Mouse (Mus musculus) heart, embryonic 15.5 days (tissue): ENCODE results near the gene Eea1. TPM values are rescaled to one million over a fixed set of nuclear protein-coding genes. Genes with fewer than 3 reads are reported as not detected.

Source experiments
- ATAC-seq: fragments of 200-750 bp; cut with Nextera tagmentation; replicated peaks from 2 replicates; pipeline ENCODE4 v1.8.0; 2017; ENCODE audit warnings: low read depth, moderate TSS enrichment; ENCODE audit not compliant: insufficient number of reproducible peaks, insufficient read depth, low FRiP score
- H3K27ac ChIP-seq: fragments of 300-500 bp; sonication (generic); 2 replicates; pipeline ENCODE4 v1.5.1; 2015; ENCODE audit warnings: mild to moderate bottlenecking, inconsistent platforms
- H3K27me3 ChIP-seq: fragments of 300-500 bp; sonication (generic); 2 replicates; pipeline ENCODE4 v1.6.1; 2015; ENCODE audit warnings: inconsistent platforms
- H3K36me3 ChIP-seq: fragments of 300-500 bp; sonication (generic); 2 replicates; pipeline ENCODE4 v1.6.1; 2015; ENCODE audit warnings: mild to moderate bottlenecking, inconsistent platforms
- H3K4me1 ChIP-seq: fragments of 300-500 bp; sonication (generic); replicated peaks from 2 replicates; pipeline ENCODE4 v1.6.1; 2015; ENCODE audit warnings: inconsistent platforms
- H3K4me2 ChIP-seq: fragments of 300-500 bp; sonication (generic); 2 replicates; pipeline ENCODE4 v1.6.1; 2015; ENCODE audit warnings: inconsistent platforms, mild to moderate bottlenecking, moderate library complexity
- H3K4me3 ChIP-seq: fragments of 300-500 bp; sonication (generic); 2 replicates; pipeline ENCODE4 v1.5.1; 2015; ENCODE audit warnings: mild to moderate bottlenecking, inconsistent platforms
- H3K9ac ChIP-seq: fragments of 300-500 bp; sonication (generic); 2 replicates; pipeline ENCODE4 v1.6.1; 2015; ENCODE audit warnings: mild to moderate bottlenecking, inconsistent platforms
- H3K9me3 ChIP-seq: fragments of 300-500 bp; sonication (generic); replicated peaks from 2 replicates; pipeline ENCODE4 v1.6.1; 2016; ENCODE audit warnings: inconsistent platforms
- WGBS: fragments of 180-500 bp; shearing (Covaris S2); methylation state at CpG from one replicate; pipeline ENCODE4 v1.1.7; 2015; ENCODE audit warnings: mixed read lengths; 5-methylcytosine and 5-hydroxymethylcytosine counted together
- polyA plus RNA-seq: library from polyadenylated mRNA; unstranded; fragments of >200 nt; fragmentation: Nextera tagmentation; extraction: Ambion mirVana; gene quantifications from 2 replicates; pipeline ENCODE4 v1.2.1, GENCODE M21; 2015

The Eea1 gene
- polyA plus RNA-seq, 1 experiment from 2014 or later, result 18.4 TPM

DNA sequence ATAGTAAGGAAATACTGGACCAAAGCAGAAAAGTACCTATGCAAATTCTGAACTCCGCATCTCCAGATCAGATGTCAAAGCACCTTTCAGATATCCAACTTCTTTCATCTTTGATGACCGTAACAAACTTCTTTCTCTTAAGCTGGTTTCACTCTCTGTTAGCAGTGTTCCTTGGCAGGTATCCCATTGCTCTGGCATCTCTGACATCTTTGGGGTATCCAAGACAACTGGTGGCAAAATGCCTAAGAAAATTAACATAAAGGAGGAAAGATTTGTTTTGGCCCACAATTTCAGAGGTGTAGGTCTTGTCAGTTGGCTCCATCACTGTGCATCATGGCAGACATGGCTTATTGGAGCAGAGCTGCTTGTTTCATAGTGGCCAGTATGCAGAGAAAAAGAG lies 10.9 kb downstream of the Eea1 start:
- H3K4me1 ChIP-seq, result no peaks in the 10 kb centered on the region
- no peaks in the 10 kb centered on the region for H3K36me3 ChIP-seq
- no peak overlapping the region for H3K4me2 ChIP-seq
- H3K27me3 ChIP-seq, result no peaks in the 10 kb centered on the region
- ATAC-seq, result no peak
- no peaks in the 10 kb centered on the region for H3K9me3 ChIP-seq
- no peak overlapping the region for H3K4me3 ChIP-seq
- H3K27ac ChIP-seq, result no peak overlapping the region
- WGBS, result 84% methylated on average over 2 of the region's 2 CpGs
- H3K9ac ChIP-seq, result no peak overlapping the region

DNA sequence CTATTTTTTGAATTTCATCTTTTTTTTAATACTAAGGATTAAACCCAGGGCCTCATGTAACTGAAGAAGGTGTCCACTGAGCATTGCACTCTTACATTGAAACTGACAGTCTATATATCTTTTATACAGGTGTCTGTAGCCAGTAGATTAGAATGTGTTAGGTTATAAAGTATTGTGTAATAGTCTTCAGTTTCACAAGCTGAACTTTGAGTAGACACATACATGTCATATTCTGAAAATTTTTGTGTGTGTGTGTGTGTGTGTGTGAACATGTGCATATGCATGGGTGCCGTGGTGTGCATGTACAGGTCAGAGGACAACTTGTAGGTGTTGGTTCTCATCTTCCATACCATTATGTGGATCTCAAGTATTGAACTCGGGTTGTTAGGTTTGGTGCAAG lies 16.2 kb downstream of the Eea1 start:
- no peak overlapping the region for H3K4me3 ChIP-seq
- ATAC-seq, result no peak
- H3K9me3 ChIP-seq, result no peaks in the 10 kb centered on the region
- H3K4me2 ChIP-seq, result no peak overlapping the region
- H3K36me3 ChIP-seq, result no peaks in the 10 kb centered on the region
- H3K4me1 ChIP-seq, result no peaks in the 10 kb centered on the region; the same call in 1 of the 2 replicates
- H3K9ac ChIP-seq, result no peak overlapping the region
- H3K27ac ChIP-seq, result no peak overlapping the region
- WGBS, result 87% methylated on average over 2 of the region's 2 CpGs
- H3K27me3 ChIP-seq, result no peaks in the 10 kb centered on the region

DNA sequence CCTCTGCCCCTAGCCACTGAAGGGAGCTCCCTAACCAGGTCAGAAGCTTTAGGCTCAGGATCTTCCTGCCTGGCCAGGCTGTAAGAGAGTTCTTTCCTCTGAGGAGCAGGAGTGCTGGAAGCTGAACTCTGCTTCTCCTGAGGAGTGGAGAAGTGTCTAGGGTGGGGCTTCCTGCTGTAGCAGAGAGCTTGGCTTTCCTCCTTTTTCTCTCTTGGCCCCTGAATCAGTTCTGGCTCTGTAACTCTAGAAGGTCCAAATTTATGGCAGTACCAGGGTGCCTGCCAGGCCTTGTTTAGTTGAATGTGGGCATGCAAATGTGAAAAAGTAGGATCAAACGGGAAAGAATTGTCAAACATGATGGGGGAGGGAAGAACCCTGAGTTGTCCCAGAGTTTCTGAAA lies 17.1 kb downstream of the Eea1 start:
- Histone ChIP-seq H3K36me3 (no peaks in the 10 kb centered on the region), H3K27me3 (no peaks in the 10 kb centered on the region), H3K4me1 (no peaks in the 10 kb centered on the region; the same call in 1 of the 2 replicates), H3K9ac (no peak overlapping the region), H3K27ac (no peak overlapping the region), H3K9me3 (no peaks in the 10 kb centered on the region), H3K4me3 (no peak overlapping the region), H3K4me2 (no peak overlapping the region)
- ATAC-seq, result no peak
- WGBS, result 82% methylated on average over 1 of the region's 1 CpGs

DNA sequence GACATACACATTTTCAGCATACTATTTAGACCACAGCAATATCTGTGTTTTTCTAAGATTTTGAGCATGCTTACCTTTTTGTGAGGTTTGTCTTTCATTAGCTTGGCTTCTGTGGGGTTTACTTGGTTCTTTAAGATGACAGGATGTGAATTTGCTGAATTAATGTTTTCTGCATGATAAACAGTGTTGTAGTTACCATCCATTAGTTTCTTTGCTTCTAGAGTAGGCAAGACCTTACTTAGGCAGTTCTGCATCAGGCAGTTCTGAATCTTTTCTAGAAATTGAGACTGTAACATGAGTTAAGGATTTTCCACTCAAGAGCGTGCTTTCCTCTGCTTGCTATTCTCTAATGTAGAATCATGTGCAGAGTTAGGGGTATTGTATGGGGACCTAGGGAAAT lies 24.2 kb downstream of the Eea1 start:
- Histone ChIP-seq H3K4me1 (peaks cover 9% of the 10 kb centered on the region; the same call in 1 of the 2 replicates), H3K27ac (no peak overlapping the region), H3K27me3 (no peaks in the 10 kb centered on the region), H3K4me2 (no peak overlapping the region), H3K9ac (no peak overlapping the region), H3K36me3 (no peaks in the 10 kb centered on the region), H3K9me3 (no peaks in the 10 kb centered on the region), H3K4me3 (no peak overlapping the region)
- ATAC-seq, result no peak
- whole genome bisulfite sequencing, result 81% methylated on average over 1 of the region's 1 CpGs

DNA sequence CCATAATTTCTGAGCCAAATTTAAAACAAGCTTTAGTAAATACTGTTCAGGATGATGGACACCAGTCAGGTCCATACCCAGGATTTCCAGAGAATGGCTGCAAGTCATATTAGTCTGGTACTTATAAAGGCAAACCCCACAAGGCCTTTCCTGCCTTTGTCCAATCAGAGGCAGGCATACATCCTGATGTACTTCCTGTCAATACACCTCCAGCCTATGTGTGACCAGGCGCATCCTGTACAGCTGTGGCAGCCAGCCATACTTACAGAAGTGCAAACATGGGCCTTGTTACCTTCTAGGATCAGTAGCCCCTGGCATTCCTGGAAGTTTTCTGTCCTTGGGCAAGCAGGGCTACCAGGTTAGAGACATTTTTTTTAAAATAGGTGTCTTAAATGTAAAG lies 29.2 kb downstream of the Eea1 start:
- no peaks in the 10 kb centered on the region for H3K27me3 ChIP-seq
- H3K4me1 ChIP-seq, result peaks cover 17% of the 10 kb centered on the region; the same call in 1 of the 2 replicates
- H3K9me3 ChIP-seq, result no peaks in the 10 kb centered on the region
- peaks cover 2% of the 10 kb centered on the region; the same call in 1 of the 2 replicates for H3K36me3 ChIP-seq
- 97% methylated on average over 1 of the region's 1 CpGs for WGBS
- peak overlapping the region; percentile 18; the same call in 1 of the 2 replicates for H3K27ac ChIP-seq
- no peak overlapping the region for H3K9ac ChIP-seq
- H3K4me3 ChIP-seq, result no peak overlapping the region
- H3K4me2 ChIP-seq, result no peak overlapping the region
- ATAC-seq, result no peak

DNA sequence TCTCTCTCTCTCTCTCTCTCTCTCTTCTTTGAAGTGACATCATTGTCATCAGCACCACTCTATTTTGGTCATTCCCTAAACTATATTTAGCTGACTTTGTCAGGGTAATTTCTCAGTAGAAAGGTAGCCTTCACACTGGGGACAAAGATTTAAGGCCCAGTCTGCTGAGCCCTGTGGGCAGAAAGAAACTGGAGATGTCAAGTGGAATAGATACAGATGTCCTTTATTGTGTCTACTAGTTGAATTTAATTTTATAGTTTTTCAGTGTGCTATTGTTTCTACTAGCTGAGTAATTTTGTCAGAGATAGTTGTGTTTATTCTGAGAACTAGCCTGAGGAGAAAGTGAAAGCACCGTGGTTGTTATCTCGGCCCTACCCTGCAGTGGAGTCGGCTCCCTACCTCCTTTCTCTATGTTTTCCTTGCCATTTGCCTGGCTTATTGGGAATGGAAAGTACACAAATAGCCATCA lies 30.3 kb downstream of the Eea1 start:
- Histone ChIP-seq H3K9ac (no peak overlapping the region), H3K4me2 (peak overlapping the region; percentile 56), H3K9me3 (no peaks in the 10 kb centered on the region), H3K27me3 (no peaks in the 10 kb centered on the region), H3K4me3 (peak overlapping the region; percentile 27), H3K27ac (peak overlapping the region; percentile 82), H3K4me1 (peaks cover 17% of the 10 kb centered on the region; the same call in 1 of the 2 replicates), H3K36me3 (peaks cover 2% of the 10 kb centered on the region; the same call in 1 of the 2 replicates)
- peak; percentile 67; the same call in 1 of the 2 replicates for ATAC-seq
- 12% methylated on average over 3 of the region's 3 CpGs for WGBS

DNA sequence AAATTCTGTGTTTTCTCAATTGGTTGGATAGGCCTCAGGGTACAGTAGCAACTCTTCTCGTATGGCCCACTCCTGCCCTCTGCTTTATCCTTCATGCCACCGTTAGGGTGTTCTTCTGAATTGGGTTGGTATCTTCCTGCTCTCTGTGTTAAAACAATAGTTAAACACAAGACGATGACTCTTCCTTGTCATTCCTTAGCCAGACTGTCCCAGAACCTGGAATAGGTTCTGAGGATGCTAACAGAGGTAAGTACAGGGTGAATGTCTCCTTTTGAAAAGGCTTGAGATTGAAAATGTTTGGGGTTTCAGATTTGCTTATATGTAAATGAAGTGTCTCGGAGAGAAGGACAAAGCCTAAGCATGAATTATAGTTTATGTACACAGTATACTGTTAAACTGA lies 30.9 kb downstream of the Eea1 start:
- Histone ChIP-seq H3K36me3 (peaks cover 7% of the 10 kb centered on the region; the same call in 1 of the 2 replicates), H3K9ac (no peak overlapping the region), H3K4me1 (peaks cover 17% of the 10 kb centered on the region; the same call in 1 of the 2 replicates), H3K27ac (peak overlapping the region; percentile 82), H3K9me3 (no peaks in the 10 kb centered on the region), H3K4me3 (no peak overlapping the region), H3K4me2 (peak overlapping the region; percentile 56), H3K27me3 (no peaks in the 10 kb centered on the region)
- no peak for ATAC-seq
- WGBS, result 60% methylated on average over 4 of the region's 4 CpGs

DNA sequence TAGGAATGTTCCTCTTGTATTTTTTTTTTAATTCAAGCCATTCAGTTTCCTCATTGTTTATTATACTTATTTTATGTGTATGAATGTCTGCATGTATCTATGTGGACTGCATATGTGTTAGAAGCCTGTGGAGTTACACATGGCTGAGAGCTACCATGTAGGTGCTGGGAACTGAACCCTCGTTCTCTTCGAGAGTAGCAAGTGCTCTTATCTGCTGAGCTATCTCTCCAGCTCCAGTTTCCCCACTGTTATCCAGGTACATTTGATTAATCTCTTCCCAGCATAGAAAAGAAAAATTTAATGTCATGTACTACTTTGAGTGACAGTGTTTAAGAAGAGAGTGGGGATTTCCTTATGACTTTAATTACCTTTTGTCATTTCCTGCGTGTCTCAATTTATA lies 31.5 kb downstream of the Eea1 start:
- Histone ChIP-seq H3K4me3 (no peak overlapping the region), H3K27ac (no peak overlapping the region)

DNA sequence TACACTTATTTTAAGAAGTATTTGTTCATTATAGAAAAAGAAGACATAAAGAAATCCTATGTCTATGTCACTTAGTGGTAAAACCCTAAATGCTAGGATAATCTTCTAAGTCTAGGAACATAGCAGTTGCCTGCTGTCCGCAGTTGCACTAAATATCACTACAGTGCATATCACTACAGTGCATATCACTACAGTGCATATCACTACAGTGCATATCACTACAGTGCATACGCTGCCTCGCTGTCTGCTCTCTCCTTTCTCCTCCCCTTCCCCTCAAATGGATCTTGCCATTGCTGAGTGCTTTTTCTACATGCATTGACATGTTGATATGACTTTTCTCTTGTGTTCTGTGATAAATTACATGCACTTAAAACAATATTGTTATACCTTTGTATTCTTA lies 34.0 kb downstream of the Eea1 start:
- Histone ChIP-seq H3K9ac (no peak overlapping the region), H3K4me2 (no peak overlapping the region), H3K9me3 (no peaks in the 10 kb centered on the region), H3K4me1 (peaks cover 8% of the 10 kb centered on the region; the same call in 1 of the 2 replicates), H3K27ac (no peak overlapping the region), H3K4me3 (no peak overlapping the region), H3K36me3 (peaks cover 13% of the 10 kb centered on the region; the same call in 1 of the 2 replicates), H3K27me3 (no peaks in the 10 kb centered on the region)
- no peak for ATAC-seq
- 90% methylated on average over 3 of the region's 3 CpGs for WGBS

More for the DNA sequence above, 31.5 kb downstream of the Eea1 start:
- ATAC-seq, result no peak
- H3K36me3 ChIP-seq, result peaks cover 12% of the 10 kb centered on the region; the same call in 1 of the 2 replicates
- no peak overlapping the region for H3K4me2 ChIP-seq
- no peaks in the 10 kb centered on the region for H3K27me3 ChIP-seq
- WGBS, result 78% methylated on average over 3 of the region's 3 CpGs
- no peak overlapping the region for H3K9ac ChIP-seq
- no peaks in the 10 kb centered on the region for H3K9me3 ChIP-seq
- peaks cover 17% of the 10 kb centered on the region; the same call in 1 of the 2 replicates for H3K4me1 ChIP-seq

DNA sequence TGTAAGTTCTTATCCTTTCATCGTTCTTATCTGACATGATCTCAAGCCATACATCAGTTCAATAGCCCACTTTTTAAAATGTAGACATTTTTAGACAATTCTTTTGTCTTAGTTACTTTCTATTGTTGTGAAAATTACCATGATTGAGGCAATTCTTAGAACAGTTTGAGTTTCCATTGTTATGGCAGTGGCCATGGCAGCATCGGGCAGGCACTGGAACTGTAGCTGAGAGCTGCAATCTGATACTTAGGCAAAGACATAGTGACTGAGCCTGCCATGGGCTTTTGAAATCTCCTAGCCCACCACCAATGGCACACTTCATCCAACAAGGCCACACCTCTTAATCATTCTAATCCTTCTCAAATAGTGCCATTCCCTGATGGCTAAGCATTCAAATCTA lies 36.3 kb downstream of the Eea1 start:
- 89% methylated on average over 2 of the region's 2 CpGs for WGBS
- H3K27me3 ChIP-seq, result no peaks in the 10 kb centered on the region
- no peak overlapping the region for H3K9ac ChIP-seq
- ATAC-seq, result no peak
- no peaks in the 10 kb centered on the region for H3K9me3 ChIP-seq
- H3K4me2 ChIP-seq, result no peak overlapping the region
- H3K4me3 ChIP-seq, result no peak overlapping the region
- H3K36me3 ChIP-seq, result peaks cover 13% of the 10 kb centered on the region; the same call in 1 of the 2 replicates
- H3K27ac ChIP-seq, result no peak overlapping the region
- no peaks in the 10 kb centered on the region for H3K4me1 ChIP-seq

DNA sequence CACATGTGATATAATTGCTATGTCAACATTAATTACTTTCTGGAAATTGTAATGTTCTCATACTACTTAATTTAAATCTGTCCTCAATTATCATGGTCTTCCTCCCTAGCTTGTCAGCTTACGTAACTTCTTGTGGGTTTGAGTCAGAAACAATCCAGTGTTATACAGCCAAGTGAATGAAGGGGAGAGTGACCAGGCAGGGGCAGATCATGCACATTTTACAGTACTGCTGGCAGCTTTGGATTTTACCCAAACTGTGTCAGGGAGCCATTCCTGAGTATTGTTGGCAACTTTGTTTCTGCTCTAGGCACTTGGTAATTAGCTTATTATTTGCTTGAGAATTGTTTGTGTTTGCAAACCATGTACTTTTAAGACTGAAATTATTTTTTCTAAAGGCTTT lies 49.3 kb downstream of the Eea1 start:
- Histone ChIP-seq H3K27ac (no peak overlapping the region), H3K4me2 (no peak overlapping the region)
- ATAC-seq, result no peak

DNA sequence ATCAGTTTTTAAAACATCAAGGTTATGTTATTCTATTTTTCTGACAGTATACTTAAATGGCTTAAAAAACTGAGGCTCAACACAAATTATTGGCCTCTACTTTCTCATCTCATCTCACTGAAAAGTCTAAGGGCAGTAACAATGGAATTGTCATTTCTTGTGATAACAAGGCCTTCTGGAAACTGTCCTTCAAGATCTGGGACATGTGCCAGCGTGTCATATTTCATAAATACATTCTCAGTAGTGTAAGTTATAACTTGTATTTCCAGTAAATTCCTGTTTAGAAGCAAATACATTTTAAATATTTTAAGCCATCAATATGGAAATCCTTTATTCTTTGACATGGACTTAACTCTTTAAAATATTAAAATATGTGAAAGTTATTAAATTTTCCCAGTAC lies 50.7 kb downstream of the Eea1 start:
- H3K9ac ChIP-seq, result no peak overlapping the region
- WGBS, result 70% methylated on average over 1 of the region's 1 CpGs
- peaks cover 2% of the 10 kb centered on the region; the same call in 1 of the 2 replicates for H3K4me1 ChIP-seq
- H3K4me3 ChIP-seq, result no peak overlapping the region
- H3K27me3 ChIP-seq, result no peaks in the 10 kb centered on the region
- no peak overlapping the region for H3K4me2 ChIP-seq
- H3K36me3 ChIP-seq, result no peaks in the 10 kb centered on the region
- H3K9me3 ChIP-seq, result no peaks in the 10 kb centered on the region
- ATAC-seq, result no peak
- no peak overlapping the region for H3K27ac ChIP-seq

More for the DNA sequence above, 49.3 kb downstream of the Eea1 start:
- H3K4me3 ChIP-seq, result no peak overlapping the region
- H3K27me3 ChIP-seq, result no peaks in the 10 kb centered on the region
- H3K9ac ChIP-seq, result no peak overlapping the region
- no peaks in the 10 kb centered on the region for H3K36me3 ChIP-seq
- peaks cover 2% of the 10 kb centered on the region; the same call in 1 of the 2 replicates for H3K4me1 ChIP-seq
- WGBS, result 92% methylated on average over 1 of the region's 1 CpGs
- H3K9me3 ChIP-seq, result no peaks in the 10 kb centered on the region
